Mouse (Mus musculus) brain, embryonic 14.5 days (tissue): Measurements from ENCODE around the gene Whrn. TPM values are rescaled to one million over a fixed set of nuclear protein-coding genes. Genes with fewer than 3 reads are reported as not detected.

Experiments
- DNase-seq: peaks from one replicate; pipeline ENCODE4 v3.0.0-alpha.2; 2011; ENCODE audit warnings: low read depth
- CTCF ChIP-seq: fragments of 200-500 bp; IDR thresholded peaks from 2 replicates; pipeline ENCODE4 v1.5.1; 2012; ENCODE audit warnings: inconsistent platforms, mild to moderate bottlenecking, moderate library complexity, borderline replicate concordance; ENCODE audit not compliant: insufficient read depth, insufficient read length; ENCODE audit errors: extremely low read depth
- POLR2A ChIP-seq: fragments of 200-500 bp; IDR thresholded peaks from 2 replicates; pipeline ENCODE4 v1.6.1; 2012; ENCODE audit warnings: mild to moderate bottlenecking, inconsistent platforms, borderline replicate concordance; ENCODE audit not compliant: poor library complexity, insufficient read depth, insufficient read length, severe bottlenecking; ENCODE audit errors: extremely low read depth
- polyA plus RNA-seq: library from polyadenylated mRNA; depleted of rRNA; stranded (reverse); fragments of >200 nt; gene quantifications from 2 replicates; pipeline ENCODE4 v1.2.3, GENCODE M21; 2012; rRNA removed

The Whrn gene
- polyA plus RNA-seq, 1 experiment = 30.9 TPM

DNA sequence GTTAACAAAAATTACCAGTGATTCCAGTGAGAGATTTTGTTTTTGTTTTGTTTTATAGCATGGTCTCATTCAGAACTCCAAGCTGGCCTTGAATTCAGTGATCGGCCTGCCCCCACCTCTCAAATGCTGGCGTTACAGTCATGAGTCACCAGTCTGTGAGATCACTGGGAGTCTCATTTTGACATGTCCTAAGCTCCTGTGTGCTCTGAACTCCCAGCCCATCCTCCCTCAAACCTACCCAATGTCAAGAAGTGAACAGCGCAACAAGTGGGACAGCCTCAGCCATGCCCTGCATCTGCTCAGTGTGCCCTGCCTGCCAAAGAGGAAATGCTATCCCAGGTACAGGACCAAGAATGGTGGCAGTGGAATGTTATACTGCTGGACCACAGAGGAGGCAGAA lies 110.5 kb downstream of the Whrn start:
- DNase-seq = no peak
- TF ChIP-seq CTCF (no peak), POLR2A (no peak)

DNA sequence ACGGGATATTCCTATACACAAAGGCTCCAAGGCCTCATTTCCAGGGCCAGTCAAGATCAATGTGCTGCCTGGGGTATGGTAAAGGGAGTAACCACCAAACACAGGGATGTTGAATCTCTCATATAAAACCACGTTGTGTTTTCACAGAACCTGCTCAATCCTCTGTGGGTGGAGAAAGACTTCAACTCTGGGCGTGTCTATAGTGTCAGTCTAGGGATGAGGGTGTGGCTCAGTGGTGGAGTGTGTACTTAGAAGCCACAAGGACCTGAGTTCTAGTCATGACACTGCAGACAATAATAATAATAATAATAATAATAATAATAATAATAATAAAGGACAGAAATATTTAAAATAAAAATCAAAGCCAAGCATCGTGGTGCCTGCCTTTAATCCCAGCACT lies 111.5 kb downstream of the Whrn start:
- TF ChIP-seq CTCF (no peak), POLR2A (no peak)
- DNase-seq = no peak

- peak; percentile 51 for DNase-seq
- no peak for TF ChIP-seq CTCF
- no peak for TF ChIP-seq POLR2A
Observed at GRCm38 (mm10) chr4:63383474-63383873, 112.3 kb downstream of the Whrn start.

- DNase-seq = no peak
- no peak for TF ChIP-seq POLR2A
- TF ChIP-seq CTCF = no peak
Observed at GRCm38 (mm10) chr4:63382676-63383369, 113.0 kb downstream of the Whrn start.

GRCm38 (mm10) chr4:63377483-63377882 lies 118.3 kb downstream of the Whrn start:
- no peak for TF ChIP-seq POLR2A
- TF ChIP-seq CTCF = peak; percentile 46; the same call in 1 of the 2 replicates
- DNase-seq = no peak

GRCm38 (mm10) chr4:63375367-63375766 lies 120.4 kb downstream of the Whrn start:
- DNase-seq = peak; percentile 69
- TF ChIP-seq CTCF (no peak), POLR2A (no peak)

DNA sequence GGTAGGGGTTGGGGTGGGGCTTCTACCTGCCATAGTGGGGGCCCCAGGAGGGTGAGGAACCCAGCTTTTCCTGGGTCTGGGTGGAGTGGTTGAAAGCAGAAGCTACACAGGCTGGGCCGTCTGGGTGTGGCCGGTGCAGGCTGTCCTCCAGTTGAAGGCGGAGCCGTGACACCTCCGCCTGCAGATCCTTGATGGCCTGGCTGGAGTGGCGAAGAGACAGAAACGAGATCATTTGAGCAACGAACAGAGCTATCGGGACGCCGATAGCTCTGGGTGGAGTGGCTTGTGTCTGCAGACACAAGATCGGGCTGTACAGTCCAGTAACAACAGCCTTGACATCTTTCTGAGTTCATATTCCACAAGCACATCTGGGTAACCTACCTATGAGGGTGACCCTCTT lies 121.5 kb downstream of the Whrn start:
- no peak for TF ChIP-seq POLR2A
- no peak for TF ChIP-seq CTCF
- DNase-seq = no peak

DNA sequence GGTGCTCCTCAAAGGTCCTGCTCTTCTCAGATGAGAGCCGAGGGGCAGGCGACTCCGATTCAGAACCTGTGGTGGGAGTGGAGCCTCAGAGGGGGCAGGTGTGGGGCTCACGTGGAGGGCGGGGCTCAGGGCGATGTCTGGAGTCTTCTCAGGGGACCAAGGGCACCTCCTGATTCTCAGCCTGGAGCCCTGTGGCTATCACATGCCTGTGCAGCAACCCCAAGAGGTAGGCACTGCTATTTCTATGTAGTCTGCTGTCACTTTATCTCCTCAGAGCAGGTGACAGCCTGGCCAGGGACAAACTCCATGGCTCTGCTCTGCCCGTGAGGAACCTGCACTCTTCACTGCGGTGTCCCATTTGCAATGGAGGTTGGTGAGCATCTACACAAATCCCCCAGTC lies 122.4 kb downstream of the Whrn start:
- DNase-seq = no peak
- no peak for TF ChIP-seq CTCF
- no peak for TF ChIP-seq POLR2A

- peak; percentile 60; the same call in 1 of the 2 replicates for TF ChIP-seq CTCF
- no peak for TF ChIP-seq POLR2A
- peak; percentile 59 for DNase-seq
Observed at GRCm38 (mm10) chr4:63371890-63372289, 123.9 kb downstream of the Whrn start.

DNA sequence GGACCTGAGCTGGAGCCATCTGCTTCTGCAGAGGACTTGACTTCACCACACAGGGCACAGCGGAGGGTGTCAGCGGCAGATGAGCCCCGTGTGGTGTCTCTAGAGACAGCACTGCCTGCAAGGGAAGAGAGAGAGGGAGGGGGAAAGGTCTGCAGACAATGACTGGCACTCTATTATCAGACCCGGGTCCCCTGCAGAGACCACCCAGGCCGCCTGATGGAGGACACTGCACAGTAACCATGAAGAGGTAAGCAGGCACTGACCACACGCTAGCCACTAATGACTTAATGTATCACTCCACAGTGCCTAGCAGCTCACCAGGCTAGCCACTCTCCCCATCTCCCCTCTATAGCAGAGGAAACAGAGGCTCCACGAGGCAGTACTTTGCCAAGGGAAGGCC lies 124.9 kb downstream of the Whrn start:
- DNase-seq = no peak
- no peak for TF ChIP-seq CTCF
- TF ChIP-seq POLR2A = no peak

- DNase-seq = peak; percentile 80
- TF ChIP-seq CTCF (peak; percentile 99), POLR2A (no peak)
Observed at GRCm38 (mm10) chr4:63368577-63368976, 127.2 kb downstream of the Whrn start.

Other genes with a start within 250 kb of the Whrn start
- not detected in 2 replicates for gene Orm1, start 151.4 kb downstream of the Whrn start, polyA plus RNA-seq
- gene Orm3, start 139.8 kb downstream of the Whrn start, polyA plus RNA-seq = not detected in 2 replicates
- not detected in 2 replicates for gene Orm2, start 133.5 kb downstream of the Whrn start, polyA plus RNA-seq
- gene Akna, start 92.6 kb downstream of the Whrn start, polyA plus RNA-seq = 7.7 and 9.1 TPM in 2 replicates
- gene Atp6v1g1, start 48.8 kb upstream of the Whrn start, polyA plus RNA-seq = 190 and 216 TPM in 2 replicates
- 5.2 and 5.3 TPM in 2 replicates for gene Tmem268, start 62.8 kb upstream of the Whrn start, polyA plus RNA-seq
- gene Gm11213, start 109.3 kb upstream of the Whrn start, polyA plus RNA-seq = not detected in 2 replicates
- gene Tex48, start 126.4 kb upstream of the Whrn start, polyA plus RNA-seq = not detected in 2 replicates
- gene Gm11214, start 167.4 kb upstream of the Whrn start, polyA plus RNA-seq = not detected in 2 replicates
- gene Tnfsf15, start 249.1 kb upstream of the Whrn start, polyA plus RNA-seq = 0.03 TPM in 1 of 2 replicates, not detected in the other